ENCODE assay signal across 19 mouse cellular contexts in the genomic region with DNA sequence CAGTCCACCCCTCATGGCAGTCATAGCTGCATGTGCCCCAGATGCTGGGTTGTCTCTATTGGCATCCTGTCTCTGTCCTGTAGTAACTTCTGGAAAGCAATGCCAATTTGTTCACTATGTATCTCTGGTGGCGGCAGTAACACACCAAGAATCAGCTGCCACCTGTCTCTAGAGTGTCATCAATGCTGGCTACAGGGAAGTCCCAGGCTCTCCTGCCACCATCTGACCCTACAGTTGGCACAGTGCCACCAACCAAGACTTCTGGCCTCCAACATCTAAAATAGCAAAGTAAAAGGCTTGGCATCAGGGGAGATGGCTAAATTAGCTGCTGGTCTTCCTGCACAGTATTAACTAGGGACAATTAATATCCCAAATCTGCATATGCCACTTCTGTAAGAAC. TPM values are rescaled to one million over a fixed set of nuclear protein-coding genes. Genes with fewer than 3 reads are reported as not detected.
DNase-seq lines count a peak whose midpoint lies in the region.
"Had no signal": no experiment of that assay in that cellular context is flagged by ENCODE, and none has a peak within 500 bp of the region (broad histone marks: within the 10 kb centered on the region; RNA-seq: fewer than 3 reads in every experiment).

No protein-coding gene starts in this region.

- peak; percentile 26 for DNase-seq in cerebellum, postnatal 10 days
- no peak for DNase-seq in cerebellum, postnatal 4 days (ENCODE audit: low spot score in 2 of 2)
- peak; percentile 20 to 56 for DNase-seq in gastrocnemius, adult 8-10 months (ENCODE audit: low spot score in 2 of 2)
- no peak for DNase-seq in gastrocnemius, postnatal 4 days (ENCODE audit: low spot score in 2 of 2)
- DNase-seq in 416B (ENCODE audit: low read depth) (peak; percentile 34), adipocyte (ENCODE audit: low spot score) (peak; percentile 22)
- no peak for DNase-seq in retina, embryonic 14.5 days (ENCODE audit: low spot score)
- DNase-seq in neural tube, embryonic 10.5 days (ENCODE audit: extremely low spot score, low spot score) = no peak
- DNase-seq: adrenal gland, adult 8-10 months; B cell, adult 2 months; embryo, embryonic 11 days; kidney, adult 18-20 months; kidney, postnatal 36 days; layer of hippocampus, postnatal 36 days; left cerebral cortex, postnatal 4 days; right cerebral cortex, postnatal 4 days; thymus, adult 2 months; thymus, postnatal 36 days had no signal

RNA-seq across cellular contexts. Expression of gene Nap1l4, which starts 16.5 kb away (rescaled TPM):
- 100 to 1,000 TPM; 181 to 185 (median 183) TPM for total RNA-seq in gastrocnemius, adult 8-10 months (2022)
- 100 to 1,000 TPM; 160 to 164 TPM for total RNA-seq in gastrocnemius, postnatal 4 days (2021)

RNA-seq across cellular contexts. Expression of gene Phlda2, which starts 29.5 kb away (rescaled TPM):
- not detected for total RNA-seq in gastrocnemius, adult 8-10 months (2022)
- not detected for total RNA-seq in gastrocnemius, postnatal 4 days (2021)
- total RNA-seq: heart, postnatal 14 days; layer of hippocampus, postnatal 36 days; left cerebral cortex, postnatal 4 days had no signal

RNA-seq across cellular contexts. Expression of gene Slc22a18, which starts 58.9 kb away (rescaled TPM):
- under 1 TPM in 2 of 4 experiments, not detected in 2; 0.32 to 0.56 TPM for total RNA-seq in gastrocnemius, adult 8-10 months (2022)
- total RNA-seq in gastrocnemius, postnatal 4 days (2021) = under 1 TPM; 0.44 to 0.86 TPM
- total RNA-seq: left cerebral cortex, postnatal 4 days had no signal

Comparison
In these comparisons a context has a peak if more than half of its experiments do, and no peak if none do; other contexts are left out.
1. DNase-seq: peak in cerebellum, postnatal 10 days (2 of 2), gastrocnemius, adult 8-10 months (2 of 2), 416B (single experiment) and adipocyte (single experiment); none in cerebellum, postnatal 4 days (0 of 2), gastrocnemius, postnatal 4 days (0 of 2), retina, embryonic 14.5 days (single experiment) and neural tube, embryonic 10.5 days (single experiment).